ENCODE assay signal across 8 mouse cellular contexts in genomic region chr11:116843261-116844233, GRCm38 (mm10). TPM values are rescaled to one million over a fixed set of nuclear protein-coding genes. Genes with fewer than 3 reads are reported as not detected.
DNase-seq lines count a peak whose midpoint lies in the region; ATAC-seq lines count a peak whose summit lies in the region.

Gene Mettl23 (plus strand): TSS chr11:116843278.
Gene Jmjd6 (minus strand): TSS chr11:116843449.

- peak within 1 kb of the TSS; percentile 86 for H3K9ac ChIP-seq in hindbrain, embryonic 11.5 days (ENCODE audit: low read depth, low read length)

- no peaks in the 10 kb centered on the region for H3K27me3 ChIP-seq in hindbrain, embryonic 11.5 days (ENCODE audit: control insufficient read depth, insufficient read depth, low read length)

- WGBS in hindbrain, embryonic 11.5 days = 1% methylated on average over 68 of the region's 72 CpGs

- peak within 1 kb of the TSS; percentile 99 for H3K27ac ChIP-seq in hindbrain, embryonic 11.5 days (ENCODE audit: low read depth, low read length)

- H3K4me1 ChIP-seq in hindbrain, embryonic 11.5 days (replicated peaks; ENCODE audit: control insufficient read depth, insufficient read depth, low read length) = peaks cover 18% of the 10 kb centered on the region

- no peaks in the 10 kb centered on the region for H3K9me3 ChIP-seq in hindbrain, embryonic 11.5 days (ENCODE audit: control insufficient read depth, low read length)

- peaks cover 3% of the 10 kb centered on the region; the same call in 1 of the 2 replicates for H3K36me3 ChIP-seq in hindbrain, embryonic 11.5 days (ENCODE audit: control insufficient read depth, insufficient read depth, low read length)

- DNase-seq in Muller cell, postnatal 12 days (ENCODE audit: inconsistent ontology term) = peak; percentile 99
- DNase-seq in cerebellum, adult 9-11 months = peak; percentile 99
- DNase-seq in frontal cortex, adult 2 months (ENCODE audit: extremely low spot score in 1 of 2, low spot score in 1 of 2) = peak; percentile 96 to 97
- DNase-seq in hindbrain, embryonic 11.5 days (ENCODE audit: low spot score) = peak; percentile 95
- DNase-seq in layer of hippocampus, postnatal 10 days (ENCODE audit: low spot score in 2 of 2) = peak; percentile 94 to 96
- DNase-seq in lung, postnatal 10 days = peak; percentile 98
- DNase-seq in ovary, postnatal 36 days (ENCODE audit: low spot score) = peak; percentile 97
- DNase-seq in thymus, postnatal 25 days = peak; percentile 96

- H3K4me2 ChIP-seq in hindbrain, embryonic 11.5 days (replicated peaks; ENCODE audit: low read depth, low read length) = peak within 1 kb of the TSS; percentile 69

- H3K4me3 ChIP-seq in hindbrain, embryonic 11.5 days (ENCODE audit: low read depth, low read length) = peak within 1 kb of the TSS; percentile 86

- ATAC-seq in hindbrain, embryonic 11.5 days (ENCODE audit: low FRiP score) = peak; percentile 95

RNA-seq across cellular contexts. Expression of gene Mettl23, which starts in this region (rescaled TPM):
- 36.6 and 39.8 TPM in 2 replicates for polyA plus RNA-seq in frontal cortex, adult 2 months (2012; rRNA removed)
- polyA plus RNA-seq in hindbrain, embryonic 11.5 days (2014; fragmentation: Nextera tagmentation; extraction: Ambion mirVana) = 61.6 and 70.6 TPM in 2 replicates
- total RNA-seq in layer of hippocampus, postnatal 10 days (2021) = 10 to 100 TPM; 32.5 to 33.7 TPM

RNA-seq across cellular contexts. Expression of gene Jmjd6, which starts in this region (rescaled TPM):
- 24.4 and 25.0 TPM in 2 replicates for polyA plus RNA-seq in frontal cortex, adult 2 months (2012; rRNA removed)
- 88.8 and 91.3 TPM in 2 replicates for polyA plus RNA-seq in hindbrain, embryonic 11.5 days (2014; fragmentation: Nextera tagmentation; extraction: Ambion mirVana)
- total RNA-seq in layer of hippocampus, postnatal 10 days (2021) = 10 to 100 TPM; 30.4 to 31.4 TPM

Comparison
In these comparisons a context has a peak if more than half of its experiments do, and no peak if none do; other contexts are left out.
1. Peak in every context shown above with its lines: DNase-seq, ATAC-seq, H3K4me3 ChIP-seq and H3K27ac ChIP-seq.